Mouse (Mus musculus): ENCODE results near the gene Efl1.
"Not testable (repeated sequence)": the region's sequence is repeated elsewhere in the genome, so short reads cannot be mapped to it uniquely, and the experiment has no call there.

DNA sequence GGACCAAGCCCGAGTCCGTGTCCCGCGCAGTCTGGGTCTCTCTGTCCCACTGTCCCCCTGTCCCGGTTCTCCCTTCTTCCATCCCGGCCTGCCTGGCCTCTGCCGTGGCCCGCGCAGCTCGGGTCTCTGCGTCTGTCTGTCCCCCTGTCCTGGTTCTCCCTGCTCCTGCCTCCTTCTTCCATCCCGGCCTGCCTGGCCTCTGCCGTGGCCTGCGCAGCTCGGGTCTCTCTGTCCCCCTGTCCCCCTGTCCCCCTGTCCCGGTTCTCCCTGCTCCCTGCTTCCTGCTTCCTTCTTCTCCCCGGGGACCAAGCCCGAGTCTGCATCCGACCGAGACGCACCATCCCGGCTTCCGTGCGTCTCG is 123.2 kb downstream of the Efl1 start:
- TF ChIP-seq POLR2A (IDR thresholded peaks at IDR 0.05; ENCODE audit: insufficient read depth, low read length); CTCF (IDR thresholded peaks at IDR 0.05; ENCODE audit: low read depth, low read length); EP300 (IDR thresholded peaks at IDR 0.05; ENCODE audit: insufficient read depth, low read depth, low read length): not testable (repeated sequence)

All from ES-Bruce4 (cell line).